Mouse (Mus musculus) spleen, embryonic (tissue): Measurements from ENCODE around the gene Calr.

ENCODE experiments used
- CTCF ChIA-PET: fragments of 350-600 bp; sonication (Branson Sonifier 250); formaldehyde crosslinking; loops from one replicate; lab custom pipeline; 2022; lab: Charles Lee

Calr gene

DNA sequence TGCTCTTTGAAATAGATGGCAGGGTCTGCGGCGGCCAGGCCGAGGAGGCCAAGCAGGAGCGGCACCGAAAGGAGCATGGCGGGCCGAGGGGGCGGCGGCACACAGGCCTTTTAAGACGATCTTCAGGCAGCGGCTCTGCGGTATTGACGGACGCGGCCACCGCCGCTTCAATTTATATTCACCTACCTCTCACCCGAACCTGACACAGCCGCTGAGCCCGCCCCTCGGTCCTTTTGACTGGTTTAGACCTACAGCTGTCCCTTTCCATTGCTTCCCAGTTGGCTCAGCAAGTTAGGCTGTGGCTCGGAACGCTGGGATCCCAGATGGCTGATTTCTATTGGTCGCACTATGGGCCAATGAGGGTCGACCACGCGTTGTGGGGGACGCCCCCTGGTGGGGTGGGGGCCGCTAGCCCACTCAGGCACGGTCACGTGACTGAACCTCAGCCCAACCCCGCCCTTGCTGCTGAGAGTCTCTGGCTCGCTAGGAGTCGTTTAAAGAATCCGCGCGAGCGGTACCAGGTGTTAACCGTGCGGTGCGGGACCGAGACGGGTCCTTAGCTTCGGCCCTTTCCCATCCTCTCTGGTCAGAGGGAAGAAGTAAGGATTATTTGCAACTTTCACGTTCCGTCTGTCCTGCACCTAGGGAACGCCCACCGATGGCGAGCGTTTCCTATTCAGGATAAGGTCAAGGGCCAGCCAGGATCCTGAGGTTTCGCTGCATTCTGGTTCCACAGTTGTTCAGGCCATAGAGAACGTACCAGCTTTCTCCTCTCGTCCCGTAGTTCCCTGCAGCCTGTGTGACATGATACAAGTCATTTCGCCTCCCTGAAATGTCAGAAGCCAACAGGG, at the start of gene Calr:
TSS of gene Calr (minus strand) at position 213 of the 851 bp plus-strand sequence.
- CTCF ChIA-PET = interaction anchor here (0.7 to 2.0 kb wide), 2 partner anchors 25 to 41 kb away, joined by 5 read pairs; partner anchors contain the start of gene Syce2

- CTCF ChIA-PET = interaction anchor here (0.6 kb wide), 2 partner anchors 8 to 78 kb away, joined by 4 read pairs; no protein-coding TSS in a partner anchor
Observed at GRCm38 (mm10) chr8:84895963-84896362, 49.2 kb upstream of the Calr start.

DNA sequence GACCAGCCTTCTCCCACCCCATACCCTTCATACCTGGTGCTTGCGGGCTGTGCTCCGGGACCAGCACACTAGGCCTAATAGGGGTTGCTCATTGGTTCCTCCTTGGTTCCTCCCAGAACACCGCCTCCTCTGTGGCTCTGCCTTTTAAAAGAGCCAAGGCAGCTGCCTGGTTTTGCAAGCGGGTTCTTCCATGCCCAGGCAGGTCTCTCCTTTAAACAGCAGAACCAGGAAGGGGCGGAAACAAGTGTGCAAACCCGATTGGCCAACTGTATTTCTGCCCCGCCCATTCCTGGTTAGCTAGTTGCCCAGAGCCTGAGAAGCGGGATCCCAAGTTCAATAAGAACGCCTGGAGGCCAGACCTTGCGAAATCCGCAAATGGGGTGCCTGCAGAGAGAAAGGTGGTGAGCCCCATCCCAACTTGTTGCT, 47.0 kb upstream of the Calr start, which contains the start of gene Gcdh:
TSS of gene Gcdh (minus strand) at position 213 of the 426 bp plus-strand sequence.
- CTCF ChIA-PET = interaction anchor here (0.7 to 1.2 kb wide), 3 partner anchors 9 to 947 kb away, joined by 3 to 5 read pairs (median 3); partner anchors contain the start of genes Itfg1 and Phkb

DNA sequence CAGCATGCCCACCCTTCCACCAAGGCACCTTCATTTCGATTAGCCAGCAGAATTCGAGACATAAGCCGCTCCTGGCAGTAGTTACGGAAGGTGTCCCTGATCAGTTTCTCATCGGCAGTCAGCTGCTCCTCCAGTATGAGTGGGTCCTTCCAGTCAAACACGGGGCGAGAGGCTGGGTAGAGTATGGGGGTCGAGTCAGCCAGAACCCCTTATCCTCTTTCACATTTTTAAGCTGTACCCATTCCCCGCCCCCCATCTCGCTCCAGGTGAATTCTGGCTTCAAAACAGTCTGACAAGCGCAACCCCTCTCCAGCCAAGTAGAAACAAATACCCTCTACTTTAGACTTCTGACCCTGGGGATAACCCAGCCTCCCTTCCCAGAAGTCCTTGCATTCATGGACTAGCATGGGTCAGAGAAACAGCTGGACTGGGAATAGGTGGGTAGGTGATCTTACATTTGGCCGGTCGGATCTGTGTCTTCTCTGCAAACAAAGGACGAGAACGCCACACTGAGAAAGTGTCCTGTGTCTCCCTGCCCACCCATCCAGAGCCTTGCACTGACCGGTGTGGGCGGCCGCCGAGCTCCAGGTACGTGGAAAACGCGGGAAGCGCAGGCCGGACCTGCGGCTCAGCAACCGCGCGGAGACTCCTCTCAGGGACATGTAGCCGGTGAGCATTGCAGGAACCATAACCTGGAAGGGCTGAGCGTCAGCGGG, 46.4 kb upstream of the Calr start:
- CTCF ChIA-PET = interaction anchor here (0.7 to 1.2 kb wide), 3 partner anchors 10 to 947 kb away, joined by 3 to 5 read pairs (median 3); partner anchors contain the start of genes Itfg1 and Phkb

- CTCF ChIA-PET = no interaction called here
Observed at GRCm38 (mm10) chr8:84889141-84889540, 42.4 kb upstream of the Calr start.

- CTCF ChIA-PET = interaction anchor here (0.6 kb wide), 1 partner anchor 41 kb away, joined by 5 read pairs; no protein-coding TSS in a partner anchor
Observed at GRCm38 (mm10) chr8:84888280-84888679, 41.5 kb upstream of the Calr start.

- CTCF ChIA-PET = no interaction called here
Observed at GRCm38 (mm10) chr8:84884728-84885127, 38.0 kb upstream of the Calr start.

DNA sequence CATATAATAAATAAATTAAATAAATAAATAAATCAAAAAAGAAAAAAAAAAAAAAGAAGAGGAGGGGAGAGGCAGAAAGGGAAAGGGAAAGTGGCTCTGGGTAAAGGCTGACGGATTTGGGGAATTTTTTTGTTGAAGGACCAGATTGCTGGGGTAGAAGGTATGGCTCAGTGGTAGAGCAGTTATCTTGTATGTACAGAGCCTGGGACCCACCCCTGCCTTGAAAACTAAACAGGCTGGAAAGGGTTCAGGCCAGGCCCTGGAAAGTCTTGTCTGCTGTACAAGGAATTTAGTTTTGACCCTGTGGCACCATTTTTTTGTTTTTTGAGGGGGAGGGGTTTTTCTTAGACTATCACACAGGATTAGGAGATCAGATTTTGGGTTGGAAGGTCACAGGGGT, 32.2 kb upstream of the Calr start:
- CTCF ChIA-PET = interaction anchor here (0.7 kb wide), 1 partner anchor 74 kb away, joined by 7 read pairs; no protein-coding TSS in a partner anchor

- CTCF ChIA-PET = interaction anchor here (0.6 kb wide), 1 partner anchor 9 kb away, joined by 3 read pairs; no protein-coding TSS in a partner anchor
Observed at GRCm38 (mm10) chr8:84877297-84878035, 30.7 kb upstream of the Calr start.

- CTCF ChIA-PET = interaction anchor here (1.0 kb wide), 1 partner anchor 29 kb away, joined by 3 read pairs; no protein-coding TSS in a partner anchor
Observed at GRCm38 (mm10) chr8:84874339-84874738, 27.6 kb upstream of the Calr start.

- CTCF ChIA-PET = no interaction called here
Observed at GRCm38 (mm10) chr8:84873016-84873415, 26.3 kb upstream of the Calr start.

DNA sequence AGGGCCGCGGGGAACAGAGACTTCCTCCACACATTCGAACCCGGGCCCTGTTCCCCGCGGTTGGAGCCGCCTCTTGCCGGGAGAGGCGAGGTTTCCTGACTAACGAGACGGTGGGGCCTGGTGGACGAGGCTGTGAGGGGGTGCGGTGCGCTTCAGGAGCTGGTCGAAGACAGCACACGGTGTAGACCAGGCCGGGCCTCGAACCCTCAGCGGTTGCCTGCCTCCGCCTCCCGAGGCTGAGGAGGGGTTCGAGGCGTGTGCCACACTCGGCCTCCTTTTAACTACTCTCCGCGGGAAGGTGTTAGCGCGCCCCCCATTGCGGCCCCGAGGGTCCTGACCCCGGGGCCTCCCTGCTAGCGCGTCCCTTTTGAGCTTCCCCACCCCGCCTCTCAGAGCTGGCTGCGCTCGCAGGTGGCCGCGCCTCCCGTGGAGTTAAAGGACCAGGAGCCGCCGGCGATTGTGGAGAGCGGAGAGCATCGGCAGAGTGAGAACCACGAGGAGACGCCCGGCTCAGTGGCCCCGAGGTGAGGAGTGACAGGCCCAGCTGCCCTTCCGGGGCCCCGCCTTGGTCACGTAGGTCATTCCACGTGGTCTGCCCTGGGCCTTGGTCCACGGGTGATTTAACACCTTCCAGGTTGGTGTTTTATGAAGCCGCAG, 25.7 kb upstream of the Calr start:
- CTCF ChIA-PET = interaction anchor here (1.0 to 1.6 kb wide), 6 partner anchors 10 to 117 kb away, joined by 3 to 5 read pairs (median 3); partner anchors contain the start of genes Calr and Klf1

DNA sequence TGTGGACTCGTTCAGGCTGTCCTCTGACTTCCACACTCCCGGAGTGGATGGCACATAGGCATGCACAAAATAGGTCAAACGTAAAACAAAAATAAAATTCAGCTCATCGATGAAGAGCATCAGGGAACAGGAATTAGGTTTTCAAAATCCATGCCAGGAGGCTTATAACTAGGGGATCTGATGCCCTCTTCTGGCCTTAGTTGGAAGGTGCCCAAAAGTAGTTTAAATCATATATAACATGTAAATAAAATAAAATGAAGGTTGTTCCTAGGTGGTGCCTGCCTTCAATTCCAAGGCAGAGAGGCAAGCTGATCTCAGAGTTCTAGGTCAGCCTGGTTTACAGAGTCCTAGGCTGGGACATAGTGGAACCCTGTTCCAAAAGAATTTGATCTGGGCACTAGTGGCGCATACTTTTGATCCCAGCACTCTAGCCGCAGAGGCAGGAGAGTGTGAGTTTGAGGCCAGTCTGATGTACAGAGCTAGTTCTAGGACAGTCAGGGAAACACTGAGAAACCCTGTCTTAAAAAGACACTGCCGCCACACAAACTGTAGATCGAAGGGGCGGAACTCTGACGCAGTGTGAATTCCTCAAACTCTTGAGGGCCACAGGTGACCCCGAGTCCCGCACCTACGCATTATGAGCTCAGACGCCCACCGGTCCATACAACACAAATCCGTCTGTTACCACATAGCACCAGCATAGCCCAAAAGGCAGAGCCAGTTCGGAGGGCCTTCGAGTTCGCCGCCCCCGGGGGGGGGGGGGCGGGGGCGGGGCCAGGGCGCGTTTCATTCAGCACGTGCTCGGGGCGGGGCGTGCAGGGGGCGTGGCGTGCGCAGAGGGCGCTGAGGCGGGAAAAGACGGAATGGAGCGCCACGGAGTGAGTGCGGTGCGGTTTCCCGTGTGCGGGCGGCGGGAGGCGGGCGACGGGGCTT, 24.9 kb upstream of the Calr start, which contains the start of gene Syce2:
TSS of gene Syce2 (plus strand) at position 736 of the 933 bp plus-strand sequence.
- CTCF ChIA-PET = interaction anchor here (0.6 to 1.6 kb wide), 9 partner anchors 9 to 259 kb away, joined by 3 to 8 read pairs (median 3); partner anchors contain the start of genes Calr and Klf1

- CTCF ChIA-PET = interaction anchor here (0.6 to 0.7 kb wide), 2 partner anchors 15 to 167 kb away, joined by 3 to 5 read pairs; no protein-coding TSS in a partner anchor
Observed at GRCm38 (mm10) chr8:84856864-84857441, 10.2 kb upstream of the Calr start, which contains the start of gene Farsa. Gene Farsa, plus strand, starts transcription at chr8:84856989.

DNA sequence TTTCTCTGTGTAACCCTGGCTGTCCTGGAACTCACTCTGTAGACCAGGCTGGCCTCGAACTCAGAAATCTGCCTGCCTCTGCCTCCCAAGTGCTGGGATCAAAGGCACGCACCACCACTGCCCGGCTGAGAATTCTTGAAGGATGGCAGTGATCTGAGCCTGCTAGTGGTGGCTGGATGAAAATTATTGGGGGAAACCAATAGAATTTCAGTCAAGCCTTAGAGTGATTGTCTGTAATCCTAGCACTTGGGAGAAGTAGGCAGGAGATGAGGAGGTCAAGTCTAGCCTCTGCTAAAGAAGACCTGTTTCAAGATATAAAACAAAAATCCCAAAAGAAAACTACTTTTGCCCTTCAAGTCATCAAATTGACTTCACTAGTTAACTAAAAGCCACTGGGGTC, 9.7 kb upstream of the Calr start:
- CTCF ChIA-PET = interaction anchor here (0.6 to 0.7 kb wide), 2 partner anchors 14 to 168 kb away, joined by 3 to 5 read pairs; no protein-coding TSS in a partner anchor

- CTCF ChIA-PET = interaction anchor here (0.6 to 2.0 kb wide), 4 partner anchors 24 to 191 kb away, joined by 3 to 7 read pairs (median 5); partner anchors contain the start of gene Syce2
Observed at GRCm38 (mm10) chr8:84847684-84848435, 1.1 kb upstream of the Calr start.

GRCm38 (mm10) chr8:84846094-84846721, 526 bp downstream of the Calr start:
- CTCF ChIA-PET = no interaction called here
